Mouse (Mus musculus): ENCODE results near the gene P4hb. TPM values are rescaled to one million over a fixed set of nuclear protein-coding genes. Genes with fewer than 3 reads are reported as not detected.
A peak's percentile ranks its signal among the peaks of the same experiment; 100 is the strongest.

The P4hb gene
- total RNA-seq, 2 experiments from 2014 or later: 127 to 136 TPM

GRCm38 (mm10) chr11:120547469-120547868, 25.6 kb downstream of the P4hb start:
- no peak for DNase-seq (ENCODE audit: extremely low spot score in 1 of 2, low spot score in 1 of 2)

GRCm38 (mm10) chr11:120545964-120546363, 27.1 kb downstream of the P4hb start:
- no peak for DNase-seq (ENCODE audit: extremely low spot score in 1 of 2, low spot score in 1 of 2)

GRCm38 (mm10) chr11:120542376-120542775, 30.7 kb downstream of the P4hb start:
- DNase-seq (ENCODE audit: extremely low spot score in 1 of 2, low spot score in 1 of 2): no peak

- no peak for DNase-seq (ENCODE audit: extremely low spot score in 1 of 2, low spot score in 1 of 2)
These were observed 31.1 kb downstream of the P4hb start for GRCm38 (mm10) chr11:120541907-120542306.

GRCm38 (mm10) chr11:120539285-120540014, 33.6 kb downstream of the P4hb start:
- no peak for DNase-seq (ENCODE audit: extremely low spot score in 1 of 2, low spot score in 1 of 2)

GRCm38 (mm10) chr11:120538955-120539284, 34.1 kb downstream of the P4hb start:
- no peak for DNase-seq (ENCODE audit: extremely low spot score in 1 of 2, low spot score in 1 of 2)

- DNase-seq (ENCODE audit: extremely low spot score in 1 of 2, low spot score in 1 of 2): no peak
These were observed 34.6 kb downstream of the P4hb start for GRCm38 (mm10) chr11:120538485-120538884.

- no peak for DNase-seq (ENCODE audit: extremely low spot score in 1 of 2, low spot score in 1 of 2)
These were observed 37.2 kb downstream of the P4hb start for GRCm38 (mm10) chr11:120535804-120536203.

- no peak for DNase-seq (ENCODE audit: extremely low spot score in 1 of 2, low spot score in 1 of 2)
These were observed 37.9 kb downstream of the P4hb start for GRCm38 (mm10) chr11:120535145-120535544.

GRCm38 (mm10) chr11:120534093-120534492, 39.0 kb downstream of the P4hb start:
- DNase-seq (ENCODE audit: extremely low spot score in 1 of 2, low spot score in 1 of 2): no peak

GRCm38 (mm10) chr11:120531646-120532045, 41.4 kb downstream of the P4hb start:
- no peak for DNase-seq (ENCODE audit: extremely low spot score in 1 of 2, low spot score in 1 of 2)

- no peak for DNase-seq (ENCODE audit: extremely low spot score in 1 of 2, low spot score in 1 of 2)
These were observed 42.7 kb downstream of the P4hb start, which contains the start of gene Gcgr for GRCm38 (mm10) chr11:120530085-120530964. Gcgr (plus strand) TSS chr11:120530699.

- DNase-seq (ENCODE audit: extremely low spot score in 1 of 2, low spot score in 1 of 2): no peak
These were observed 44.1 kb downstream of the P4hb start for GRCm38 (mm10) chr11:120528903-120529302.

- DNase-seq (ENCODE audit: extremely low spot score in 1 of 2, low spot score in 1 of 2): no peak
These were observed 45.2 kb downstream of the P4hb start for GRCm38 (mm10) chr11:120527690-120528354.

- DNase-seq (ENCODE audit: extremely low spot score in 1 of 2, low spot score in 1 of 2): no peak
These were observed 47.1 kb downstream of the P4hb start for GRCm38 (mm10) chr11:120525959-120526358.

GRCm38 (mm10) chr11:120522581-120522980, 50.5 kb downstream of the P4hb start:
- no peak for DNase-seq (ENCODE audit: extremely low spot score in 1 of 2, low spot score in 1 of 2)

GRCm38 (mm10) chr11:120520967-120521540, 52.0 kb downstream of the P4hb start:
- no peak for DNase-seq (ENCODE audit: extremely low spot score in 1 of 2, low spot score in 1 of 2)

GRCm38 (mm10) chr11:120520498-120520897, 52.6 kb downstream of the P4hb start:
- no peak for DNase-seq (ENCODE audit: extremely low spot score in 1 of 2, low spot score in 1 of 2)

- no peak for DNase-seq (ENCODE audit: extremely low spot score in 1 of 2, low spot score in 1 of 2)
These were observed 53.3 kb downstream of the P4hb start for GRCm38 (mm10) chr11:120519738-120520137.

GRCm38 (mm10) chr11:120518558-120518957, 54.5 kb downstream of the P4hb start:
- no peak for DNase-seq (ENCODE audit: extremely low spot score in 1 of 2, low spot score in 1 of 2)

- peak; percentile 23 to 29 for DNase-seq (ENCODE audit: extremely low spot score in 1 of 2, low spot score in 1 of 2)
These were observed 55.0 kb downstream of the P4hb start for GRCm38 (mm10) chr11:120518027-120518426.

Data from layer of hippocampus, postnatal 25 days (tissue).